Mouse (Mus musculus) left cerebral cortex, postnatal 14 days (tissue): Measurements from ENCODE around the gene Camk1. TPM values are rescaled to one million over a fixed set of nuclear protein-coding genes. Genes with fewer than 3 reads are reported as not detected.

ENCODE experiments used
- DNase-seq, 2 experiments: peaks; one replicate each; pipeline ENCODE4 v3.0.0; 2021 to 2022; ENCODE audit warnings: low spot score in 2 of 2, mixed read lengths in 1 of 2
- intact Hi-C: fragments of 180-260 bp; cut with DNase I; formaldehyde crosslinking; loops from one replicate; pipeline ENCODE4 v1.15.1; 2025
- long read RNA-seq, 2 experiments: library from polyadenylated mRNA; stranded (forward); transcript quantifications; one replicate each; pipeline ENCODE4 v2.0.0; 2021
- total RNA-seq, 2 experiments: library from RNA; stranded (reverse); gene quantifications; 2 replicates each; pipeline ENCODE4 v1.2.3; 2021

The Camk1 gene
- total RNA-seq, result 100 to 1,000 TPM; 102 to 109 TPM
- long read RNA-seq, experiment 1, transcript Camk1-201 (12 exons, 1,496 nt), result major isoform, 135 of 176 reads
- long read RNA-seq, experiment 1, transcript Camk1-202 (11 exons, 1,486 nt), result minor isoform, 7 of 176 reads
- long read RNA-seq, experiment 1, partial matches to known transcripts, result 7 of 176 reads
- long read RNA-seq, experiment 1, other reads (novel, unspliced or antisense), result 27 of 176 reads
- long read RNA-seq, experiment 2, transcript Camk1-201 (12 exons, 1,496 nt), result major isoform, 131 of 169 reads
- long read RNA-seq, experiment 2, transcript Camk1-202 (11 exons, 1,486 nt), result minor isoform, 5 of 169 reads
- long read RNA-seq, experiment 2, partial matches to known transcripts, result 13 of 169 reads
- long read RNA-seq, experiment 2, other reads (novel, unspliced or antisense), result 20 of 169 reads

DNA sequence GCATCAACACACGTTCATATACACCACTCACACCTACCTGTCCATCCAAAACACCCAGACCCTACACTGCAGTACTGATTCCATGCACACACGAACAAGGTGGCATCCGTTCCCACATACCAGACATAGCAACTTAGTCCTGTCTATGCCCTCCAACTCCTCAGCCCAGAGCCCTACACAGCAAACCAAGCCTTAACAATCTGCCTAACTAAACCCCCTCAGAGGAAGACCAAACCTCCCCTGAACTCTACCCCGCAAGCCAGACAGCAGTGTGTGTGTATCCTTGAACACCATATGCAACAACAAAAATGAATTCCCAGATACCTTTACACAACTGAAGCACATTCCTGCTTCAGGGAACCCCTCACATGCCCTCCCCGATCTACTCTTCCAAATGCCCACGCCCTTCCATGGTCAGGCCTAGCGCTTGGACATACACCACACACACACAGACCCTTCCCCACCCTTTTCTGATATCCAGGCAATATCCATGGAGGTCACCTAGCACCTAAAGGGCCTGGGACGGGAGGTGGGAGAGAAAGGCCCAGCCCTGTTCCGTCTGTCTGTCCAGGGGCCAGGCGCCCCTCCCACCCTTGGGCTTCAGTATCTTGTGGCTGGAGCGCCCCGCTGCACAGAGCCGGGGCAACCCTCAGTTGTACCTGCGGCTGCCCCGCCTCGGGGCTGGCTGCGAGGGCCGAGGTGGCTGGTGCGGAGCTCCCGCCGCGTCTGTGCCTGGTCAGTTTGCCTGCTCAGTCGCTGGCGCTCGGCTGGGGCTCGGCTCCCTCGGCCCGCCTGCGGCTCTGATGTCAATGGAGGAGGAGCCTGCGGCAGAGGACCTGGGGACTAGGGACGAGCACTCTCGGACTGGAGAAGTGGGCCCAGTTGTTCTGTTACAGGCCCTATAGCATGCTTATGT lies at the start of gene Camk1:
Gene Camk1, minus strand, starts transcription at position 808 of the 916 bp plus-strand sequence.
- DNase-seq, result peak; percentile 44 to 77

DNA sequence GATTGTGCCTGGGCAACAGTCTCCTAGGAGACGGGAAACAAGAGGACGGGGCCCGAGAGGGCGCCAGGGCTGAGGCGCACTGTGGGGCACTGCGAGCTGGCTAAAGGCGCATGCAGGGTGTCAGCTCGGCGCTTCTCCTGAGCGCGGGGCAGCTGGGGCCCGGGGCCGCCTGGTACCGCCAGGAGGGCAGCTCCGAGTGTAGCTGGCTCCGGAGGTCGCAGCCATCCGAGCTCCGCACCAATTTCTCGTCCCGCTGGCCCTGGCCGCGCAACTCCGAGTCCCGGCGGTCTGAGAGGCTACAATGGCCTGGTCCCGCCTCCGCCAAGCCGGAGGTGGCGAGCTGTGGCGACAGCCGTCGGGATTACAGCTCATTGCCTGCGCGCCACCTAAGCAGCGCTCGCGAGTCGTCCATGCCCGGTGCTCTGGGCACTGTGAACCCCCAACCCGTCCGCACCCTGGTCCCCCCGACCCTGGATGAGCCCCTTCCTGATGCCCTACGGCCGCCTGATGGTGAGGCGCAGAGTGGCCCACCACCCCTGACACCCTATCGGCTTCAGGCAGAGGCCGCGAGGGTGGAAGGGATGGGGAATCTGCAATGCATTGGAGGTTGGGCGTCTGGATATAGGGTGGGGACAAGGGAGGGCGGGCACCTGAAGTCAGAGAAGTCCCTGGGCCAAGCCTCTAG lies 48.7 kb upstream of the Camk1 start:
- intact Hi-C loops, result no loop called here
- DNase-seq, result peak; percentile 29 to 49

More for the DNA sequence above, at the start of gene Camk1:
- intact Hi-C loops, result loop anchor here (5.0 kb wide), 1 partner anchor 34 kb away; the partner anchor contains the start of genes Arpc4 and Tada3

DNA sequence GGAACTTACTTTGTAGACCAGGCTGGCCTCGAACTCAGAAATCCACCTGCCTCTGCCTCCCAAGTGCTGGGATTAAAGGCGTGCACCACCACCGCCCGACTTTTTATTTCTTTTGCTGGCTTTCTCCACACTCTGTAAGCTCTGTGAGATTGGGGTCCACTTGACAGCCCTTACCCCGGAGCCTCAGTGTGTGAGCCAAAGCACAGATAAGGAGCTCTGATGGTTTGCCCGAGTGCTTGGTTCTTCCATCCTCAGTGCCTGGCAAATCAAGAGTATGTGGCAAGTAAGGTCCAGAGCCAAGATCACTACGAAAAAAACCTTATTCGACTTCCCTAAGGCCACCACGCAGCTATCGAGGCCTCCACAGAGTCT lies 48.2 kb upstream of the Camk1 start:
- intact Hi-C loops, result no loop called here

DNA sequence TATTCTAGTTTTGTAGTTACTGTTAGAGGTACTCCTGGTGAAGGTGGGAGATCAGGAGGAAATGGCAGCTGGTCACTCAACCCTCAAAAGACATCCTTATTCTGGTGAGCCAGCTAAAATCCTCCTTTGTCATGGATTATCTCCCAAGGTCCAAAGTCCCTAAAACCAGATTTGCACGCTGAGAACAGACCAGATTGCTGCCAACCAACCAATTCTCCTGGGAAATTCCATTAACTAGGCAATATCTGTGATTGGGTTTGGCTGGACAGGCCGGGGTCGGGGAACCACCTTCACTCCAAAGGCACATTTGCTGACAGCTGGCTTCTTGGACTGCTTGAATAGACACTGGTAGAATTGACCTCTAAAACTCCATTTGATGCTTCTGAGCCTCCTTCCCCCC lies 46.9 kb upstream of the Camk1 start:
- no peak for DNase-seq
- intact Hi-C loops, result no loop called here

More for the DNA sequence above, 48.2 kb upstream of the Camk1 start:
- DNase-seq, result no peak

DNA sequence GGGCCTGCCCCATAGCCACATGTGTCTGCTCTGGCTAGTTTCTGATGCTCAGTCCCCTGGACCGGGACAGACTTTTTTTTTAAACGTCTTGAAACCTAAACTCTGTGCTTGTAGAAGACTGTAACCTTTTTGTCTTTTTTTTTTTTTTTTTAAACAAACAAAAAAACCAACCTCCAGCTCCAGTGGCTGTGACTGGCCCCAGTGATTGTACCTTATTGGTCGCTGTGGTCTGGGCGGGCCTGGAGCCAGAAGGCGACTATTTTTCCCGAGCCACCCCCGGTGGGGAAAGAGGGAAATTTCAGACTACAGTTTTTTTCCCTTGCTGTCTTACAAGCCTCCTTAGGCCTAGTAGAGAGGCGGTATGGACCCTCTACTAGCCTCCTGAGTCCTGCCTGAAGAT lies 45.2 kb upstream of the Camk1 start, which contains the start of gene Ttll3:
Gene Ttll3, plus strand, starts transcription at position 301 of the 400 bp plus-strand sequence.
- intact Hi-C loops, result no loop called here
- DNase-seq, result no peak

DNA sequence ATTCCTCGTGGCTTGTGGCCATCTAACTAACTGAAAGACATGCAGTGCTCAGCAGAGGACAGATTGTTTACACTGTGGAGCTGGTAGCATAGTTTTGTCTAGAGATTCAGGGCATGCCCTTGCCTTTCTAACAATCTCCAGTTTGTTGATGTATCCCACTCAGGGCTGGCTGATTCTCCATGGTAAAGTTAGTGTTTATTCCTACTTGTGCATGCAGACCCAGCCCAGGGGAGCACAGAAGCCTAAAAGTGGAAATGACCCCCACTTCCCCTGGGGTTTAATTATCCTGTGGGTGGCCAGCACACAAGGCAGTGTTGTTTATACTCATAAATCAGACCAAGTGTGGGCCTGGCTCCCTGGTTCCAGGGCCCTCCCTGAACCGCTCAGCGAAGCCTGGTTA lies 42.2 kb upstream of the Camk1 start:
- DNase-seq, result no peak

DNA sequence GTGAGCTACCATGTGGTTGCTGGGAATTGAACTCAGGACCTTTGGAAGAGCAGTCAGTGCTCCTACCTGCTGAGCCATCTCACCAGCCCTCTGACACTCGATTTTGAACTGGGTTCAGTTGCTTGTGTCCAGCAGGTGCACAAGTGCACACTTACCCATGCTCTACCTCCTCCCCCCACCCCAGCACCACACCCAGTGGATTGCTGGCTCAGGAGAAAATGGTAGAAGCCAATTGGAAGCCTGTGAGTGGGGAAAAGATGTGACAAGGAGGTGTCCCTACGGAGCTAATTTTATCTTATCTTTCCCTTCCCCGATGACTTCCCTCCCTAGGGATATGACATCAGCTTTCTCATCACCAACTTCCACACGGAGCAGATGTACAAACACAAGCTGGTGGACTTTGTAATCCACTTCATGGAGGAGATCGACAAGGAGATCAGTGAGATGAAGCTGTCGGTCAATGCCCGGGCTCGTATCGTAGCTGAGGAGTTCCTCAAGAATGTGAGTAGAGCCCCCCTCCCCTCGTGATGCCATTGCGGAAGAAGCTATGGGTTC lies 41.5 kb upstream of the Camk1 start:
- intact Hi-C loops, result no loop called here

More for the DNA sequence above, 42.2 kb upstream of the Camk1 start:
- intact Hi-C loops, result no loop called here

DNA sequence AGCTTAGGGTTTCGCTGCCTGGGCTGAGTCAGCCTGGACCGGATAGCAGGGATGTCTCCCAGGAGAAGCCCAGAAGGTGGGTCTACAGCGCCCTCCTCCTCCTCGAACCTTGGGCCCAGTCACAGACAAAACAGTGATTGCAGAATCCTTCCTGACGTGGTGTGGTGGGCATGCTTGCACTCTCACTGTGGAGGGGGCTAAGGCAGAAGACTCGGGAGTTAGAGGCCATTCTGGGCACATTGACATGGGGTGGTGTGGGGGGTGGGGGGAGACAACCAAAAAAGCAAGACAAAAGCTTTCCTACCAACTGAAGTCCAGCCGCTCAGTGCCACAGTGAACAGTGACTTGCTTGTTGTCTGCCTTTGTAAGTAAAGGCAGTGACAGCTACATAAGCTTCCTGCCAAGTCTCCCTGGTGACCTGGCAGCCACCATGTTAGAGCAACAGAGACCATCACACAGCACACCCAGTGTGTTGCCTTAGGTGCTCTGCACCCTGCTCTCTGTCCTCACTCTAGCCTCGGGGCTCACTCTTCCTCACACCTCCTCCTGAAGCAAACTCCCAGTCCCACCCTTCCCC lies 40.7 kb upstream of the Camk1 start:
- peak in 1 of 2 experiments; percentile 45 for DNase-seq
- intact Hi-C loops, result no loop called here

More for the DNA sequence above, 41.5 kb upstream of the Camk1 start:
- no peak for DNase-seq

DNA sequence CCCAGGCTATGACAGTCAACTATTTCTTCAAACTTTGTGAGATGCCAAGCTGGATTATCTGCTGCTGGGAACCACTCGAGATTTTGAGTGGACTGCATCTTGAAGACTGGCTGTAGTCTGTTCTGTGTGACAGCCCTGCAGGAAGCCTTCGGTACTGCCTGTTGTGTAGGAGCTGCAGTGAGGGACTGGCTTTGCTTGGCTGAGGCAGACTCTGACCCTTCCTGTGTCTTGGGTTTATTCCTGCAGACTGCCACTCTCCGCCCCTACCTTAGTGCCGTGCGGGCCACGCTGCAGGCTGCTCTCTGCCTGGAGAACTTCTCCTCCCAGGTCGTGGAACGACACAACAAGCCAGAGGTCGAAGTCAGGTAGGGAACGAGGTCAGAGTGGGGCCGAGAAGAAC lies 36.7 kb upstream of the Camk1 start:
- DNase-seq, result no peak
- intact Hi-C loops, result no loop called here

DNA sequence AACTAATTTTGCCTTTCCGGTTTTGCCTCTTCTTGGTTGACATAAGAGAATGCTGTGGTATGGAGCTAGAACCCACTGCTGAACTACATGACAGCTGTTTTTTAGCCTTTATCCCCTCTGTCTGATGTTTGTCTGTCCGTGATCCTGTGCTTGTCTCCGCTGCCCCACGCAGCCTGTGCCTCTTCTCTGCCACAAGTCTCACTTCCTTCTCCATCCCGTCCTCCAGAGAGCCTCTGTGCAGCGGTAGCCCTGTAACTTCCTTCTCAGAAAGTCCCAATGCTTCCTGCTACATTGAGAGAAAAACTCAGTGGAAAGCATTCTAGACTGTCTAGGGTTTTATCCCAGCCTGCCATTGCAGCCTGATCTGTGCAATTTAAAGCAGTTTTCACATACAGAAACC lies 35.5 kb upstream of the Camk1 start:
- intact Hi-C loops, result loop anchor here (5.0 kb wide), 1 partner anchor 37 kb away; the partner anchor contains the start of gene Camk1

DNA sequence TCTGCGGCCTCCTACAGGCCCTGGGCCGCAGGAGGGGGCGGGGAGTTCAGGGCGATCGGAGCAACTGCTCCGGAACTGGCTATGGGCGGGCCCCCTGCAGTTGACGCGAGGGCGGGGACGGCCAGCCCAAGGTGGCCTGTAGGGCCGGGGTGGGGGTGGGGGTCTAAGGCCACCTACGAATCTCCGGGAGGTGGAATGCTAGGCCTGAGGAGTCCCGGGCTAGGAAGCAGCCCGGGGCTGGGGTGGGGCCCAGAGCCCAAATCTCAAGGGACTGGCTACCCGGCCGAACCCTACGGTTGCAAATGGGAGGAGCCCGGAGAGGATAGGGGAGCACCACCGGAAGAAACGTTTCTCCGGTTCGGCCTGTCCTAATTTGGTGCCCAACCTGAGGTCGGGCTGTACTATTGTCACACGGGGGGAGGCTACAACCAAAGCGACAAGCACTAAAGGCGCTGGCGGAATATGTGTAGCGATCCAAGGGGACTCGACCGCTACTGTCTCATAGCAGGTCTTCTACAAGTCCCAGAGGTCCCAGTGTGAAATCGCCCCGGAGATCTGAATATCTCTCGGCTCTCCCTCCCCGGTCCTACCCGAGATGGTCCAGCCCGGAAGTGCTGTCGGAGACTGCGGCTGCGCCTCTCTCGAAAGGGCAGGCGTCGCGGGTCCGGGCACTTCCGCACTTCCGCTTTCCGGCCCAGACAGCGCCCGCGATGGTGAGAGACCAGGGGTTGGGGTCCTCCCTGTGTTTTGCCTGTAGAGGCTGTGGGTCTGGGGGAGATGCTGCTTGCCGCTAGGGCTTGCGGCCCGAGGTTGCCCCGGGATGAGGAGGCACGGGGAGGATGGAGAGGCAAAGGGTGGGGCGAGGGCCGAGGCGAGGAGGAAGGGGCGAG lies 34.0 kb upstream of the Camk1 start, which contains the start of the genes Tada3 and Arpc4:
Gene Tada3, minus strand, starts transcription at position 388 of the 890 bp plus-strand sequence.
Gene Arpc4, plus strand, starts transcription at position 620 of the 890 bp plus-strand sequence.
- DNase-seq, result peak; percentile 91 to 93
- intact Hi-C loops, result loop anchor here (5.0 kb wide), 1 partner anchor 35 kb away; the partner anchor contains the start of gene Camk1

More for the DNA sequence above, 35.5 kb upstream of the Camk1 start:
- no peak for DNase-seq

DNA sequence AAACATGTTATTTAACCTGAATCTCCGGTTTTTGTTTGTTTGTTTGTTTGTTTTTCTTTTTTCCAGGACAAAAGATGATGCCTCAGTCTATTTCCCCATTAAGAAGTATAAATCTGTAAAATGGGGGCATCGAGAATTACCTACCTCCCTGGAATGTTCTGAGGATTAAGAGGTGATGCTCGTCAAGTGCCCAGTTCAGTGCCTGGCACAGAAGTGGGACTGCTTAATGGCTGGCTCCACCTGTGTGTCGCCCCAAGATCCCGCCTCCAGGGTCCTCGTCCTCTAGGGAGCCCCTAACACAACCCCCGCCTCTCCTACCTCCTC lies 33.4 kb upstream of the Camk1 start:
- DNase-seq, result no peak
- intact Hi-C loops, result loop anchor here (5.0 kb wide), 1 partner anchor 35 kb away; the partner anchor contains the start of gene Camk1

DNA sequence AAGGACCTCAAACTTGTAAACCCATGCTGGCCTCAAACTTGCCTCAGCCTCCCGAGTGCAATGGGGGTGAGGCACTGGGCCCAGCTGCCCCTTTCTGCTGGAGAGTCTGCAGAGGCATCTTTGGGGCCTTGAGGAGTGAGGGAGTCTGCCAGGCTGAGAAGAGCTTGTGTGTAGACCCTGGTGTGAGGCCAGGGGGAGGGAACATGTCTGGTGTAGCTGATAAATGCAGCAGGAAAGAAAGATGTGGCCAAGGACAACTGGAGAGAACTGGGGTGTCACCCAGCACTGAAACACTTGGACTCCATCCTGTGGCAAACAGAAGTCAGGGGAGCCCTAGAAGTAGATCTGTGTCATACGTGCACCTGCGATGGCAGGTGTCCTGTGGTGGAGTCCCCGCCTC lies 29.7 kb upstream of the Camk1 start:
- DNase-seq, result no peak
- intact Hi-C loops, result no loop called here

DNA sequence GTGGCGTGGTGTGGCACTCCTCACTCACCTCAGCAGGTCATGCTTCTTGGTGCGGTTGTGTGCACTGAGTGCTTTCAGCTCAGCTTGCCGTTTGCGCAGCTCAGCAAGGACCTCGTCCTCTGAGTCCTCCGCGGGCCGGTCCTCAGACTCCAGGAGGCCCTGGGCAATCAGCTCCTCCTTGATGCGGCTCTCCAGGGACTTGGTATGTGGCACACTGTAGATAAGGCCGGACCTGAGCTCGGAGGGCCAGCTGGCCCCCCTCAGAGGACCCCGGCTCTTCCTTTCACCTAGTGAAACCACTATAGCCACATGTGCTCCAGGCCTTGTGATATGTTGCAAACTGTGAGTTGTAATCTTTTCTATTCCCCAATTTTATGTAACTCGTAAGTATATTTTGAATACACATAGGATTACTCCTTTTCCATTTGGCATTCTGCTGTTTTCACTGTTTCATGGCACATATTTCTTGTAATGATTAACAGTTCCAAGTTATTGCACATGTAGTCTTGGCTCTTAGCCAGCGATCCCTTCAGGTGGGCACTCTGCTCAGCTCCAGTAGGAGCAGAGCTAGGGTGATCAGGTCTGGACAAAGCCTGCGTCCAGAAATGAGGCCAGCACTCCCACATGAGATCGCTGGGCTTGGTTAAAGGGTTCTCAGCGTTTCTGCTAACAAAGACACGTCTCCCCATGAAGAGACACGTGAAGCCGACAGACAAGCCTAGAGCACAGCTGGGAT lies 26.6 kb upstream of the Camk1 start:
- intact Hi-C loops, result no loop called here
- no peak for DNase-seq

DNA sequence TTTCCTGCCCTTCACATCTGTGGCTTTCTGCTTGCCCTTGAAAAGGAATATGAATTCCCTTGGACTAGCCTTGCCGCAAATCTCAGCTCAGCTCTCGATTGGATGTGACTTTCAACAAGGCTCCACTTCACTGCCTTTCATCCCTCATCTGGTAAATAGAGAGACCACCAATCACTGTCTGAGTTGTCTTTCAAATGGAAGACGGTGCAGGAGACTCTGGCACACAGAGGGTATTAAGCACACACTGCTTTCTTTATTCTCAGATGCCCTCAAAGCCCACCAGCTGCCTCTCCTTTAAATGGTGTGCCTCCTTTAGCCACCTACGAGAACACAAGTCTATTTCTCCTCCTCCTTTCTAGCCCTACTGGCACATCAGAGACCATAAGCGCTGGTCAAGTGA lies 24.8 kb upstream of the Camk1 start:
- intact Hi-C loops, result no loop called here

DNA sequence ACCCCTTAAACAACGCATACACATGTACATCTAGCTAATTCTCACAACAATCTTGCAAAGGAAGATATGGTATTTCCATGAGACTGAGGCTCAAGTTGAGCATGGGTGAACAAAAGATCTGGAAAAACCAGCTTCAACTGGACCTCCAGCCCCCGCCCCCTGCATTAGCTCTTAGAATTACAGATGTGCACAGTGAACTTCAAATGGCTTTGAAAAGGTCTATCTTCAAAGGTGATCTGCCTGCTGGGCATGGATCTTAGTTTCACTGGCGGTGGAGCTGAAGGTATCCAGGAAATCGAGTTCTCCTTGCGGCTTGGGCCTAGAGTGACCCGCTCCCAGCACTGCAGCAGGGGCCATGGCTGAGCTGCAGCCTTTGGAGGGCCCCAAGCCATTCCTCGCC lies 24.3 kb upstream of the Camk1 start:
- DNase-seq, result no peak
- intact Hi-C loops, result no loop called here

More for the DNA sequence above, 24.8 kb upstream of the Camk1 start:
- DNase-seq, result no peak

DNA sequence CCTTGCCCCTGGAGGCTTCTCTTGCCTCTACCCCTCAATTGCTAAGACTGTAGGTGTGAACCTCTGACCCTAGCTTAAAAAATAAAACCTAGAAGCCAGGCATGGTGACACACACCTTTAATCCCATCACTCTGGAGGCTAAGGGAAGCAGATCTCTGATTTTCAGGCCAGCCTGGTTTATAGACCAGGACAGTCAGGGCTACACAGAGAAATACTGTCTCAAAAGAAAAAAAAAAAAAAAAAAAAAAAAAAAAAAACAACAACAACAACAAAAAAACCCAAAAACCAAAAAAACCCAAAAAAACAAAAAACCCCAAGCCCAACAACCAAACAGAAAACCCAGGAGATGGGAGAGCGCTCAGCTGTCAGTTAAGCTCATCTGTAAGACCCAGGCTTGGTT lies 23.8 kb upstream of the Camk1 start:
- intact Hi-C loops, result no loop called here
- DNase-seq, result no peak
